Mouse (Mus musculus): Measurements from ENCODE around the gene Pidd1. TPM values are rescaled to one million over a fixed set of nuclear protein-coding genes. Genes with fewer than 3 reads are reported as not detected.

Gene Pidd1
- polyA plus RNA-seq, 1 experiment, result 39.6 TPM

- TF ChIP-seq CTCF (IDR thresholded peaks at IDR 0.05; ENCODE audit: control insufficient read depth, insufficient read depth, low read length), result no peak
- no peak for TF ChIP-seq POLR2A (IDR thresholded peaks at IDR 0.05; ENCODE audit: borderline replicate concordance, control insufficient read depth, low read depth, low read length)
- H3K4me3 ChIP-seq (replicated peaks; ENCODE audit: control insufficient read depth, low read depth, low read length), result no peak overlapping the region
- 78% methylated on average over 5 of the region's 5 CpGs for WGBS
- H3K4me1 ChIP-seq (ENCODE audit: control insufficient read depth, insufficient read depth, low read length), result no peaks in the 10 kb centered on the region; the same call in 1 of the 2 replicates
- H3K27ac ChIP-seq (ENCODE audit: control insufficient read depth, insufficient read depth, low read depth, low read length, poor library complexity), result no peak overlapping the region
Observed at GRCm38 (mm10) chr7:141428701-141429100, 15.1 kb downstream of the Pidd1 start.

- 80% methylated on average over 12 of the region's 12 CpGs for WGBS
- Histone ChIP-seq H3K27ac (ENCODE audit: control insufficient read depth, insufficient read depth, low read depth, low read length, poor library complexity) (no peak overlapping the region), H3K4me3 (replicated peaks; ENCODE audit: control insufficient read depth, low read depth, low read length) (no peak overlapping the region), H3K4me1 (ENCODE audit: control insufficient read depth, insufficient read depth, low read length) (no peaks in the 10 kb centered on the region; the same call in 1 of the 2 replicates)
- TF ChIP-seq POLR2A (IDR thresholded peaks at IDR 0.05; ENCODE audit: borderline replicate concordance, control insufficient read depth, low read depth, low read length), result no peak
Observed at GRCm38 (mm10) chr7:141426948-141427730, 16.7 kb downstream of the Pidd1 start.

DNA sequence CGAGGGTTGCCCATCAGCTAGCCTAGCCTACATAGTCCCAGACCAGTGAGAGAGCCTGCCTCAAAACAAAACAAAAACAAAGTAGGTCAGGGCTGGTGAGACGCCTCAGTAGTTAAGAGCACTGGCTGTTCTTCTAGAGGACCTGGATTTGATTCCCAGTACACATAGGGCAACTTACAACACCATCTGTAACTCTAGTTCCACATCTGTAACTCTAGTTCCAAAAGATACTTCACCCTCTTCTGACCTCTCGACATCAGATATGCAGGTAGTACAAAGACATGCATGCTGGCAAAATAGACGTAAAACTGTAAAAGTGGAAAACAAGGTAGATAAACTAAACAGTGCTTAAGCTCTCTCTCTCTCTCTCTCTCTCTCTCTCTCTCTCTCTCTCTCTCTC lies 20.0 kb downstream of the Pidd1 start:
- no peaks in the 10 kb centered on the region for H3K4me1 ChIP-seq (ENCODE audit: control insufficient read depth, insufficient read depth, low read length)

GRCm38 (mm10) chr7:141420030-141420702 lies 23.7 kb downstream of the Pidd1 start:
- Histone ChIP-seq H3K4me3 (replicated peaks; ENCODE audit: control insufficient read depth, low read depth, low read length) (no peak overlapping the region), H3K4me1 (ENCODE audit: control insufficient read depth, insufficient read depth, low read length) (no peaks in the 10 kb centered on the region), H3K27ac (ENCODE audit: control insufficient read depth, insufficient read depth, low read depth, low read length, poor library complexity) (no peak overlapping the region)
- TF ChIP-seq CTCF (IDR thresholded peaks at IDR 0.05; ENCODE audit: control insufficient read depth, insufficient read depth, low read length) (no peak), POLR2A (IDR thresholded peaks at IDR 0.05; ENCODE audit: borderline replicate concordance, control insufficient read depth, low read depth, low read length) (no peak)
- 77% methylated on average over 9 of the region's 9 CpGs for WGBS

More for the DNA sequence above, 20.0 kb downstream of the Pidd1 start:
- Histone ChIP-seq H3K4me3 (replicated peaks; ENCODE audit: control insufficient read depth, low read depth, low read length) (no peak overlapping the region), H3K27ac (ENCODE audit: control insufficient read depth, insufficient read depth, low read depth, low read length, poor library complexity) (no peak overlapping the region)
- TF ChIP-seq POLR2A (IDR thresholded peaks at IDR 0.05; ENCODE audit: borderline replicate concordance, control insufficient read depth, low read depth, low read length), result no peak
- no peak for TF ChIP-seq CTCF (IDR thresholded peaks at IDR 0.05; ENCODE audit: control insufficient read depth, insufficient read depth, low read length)
- 67% methylated on average over 4 of the region's 4 CpGs for WGBS

DNA sequence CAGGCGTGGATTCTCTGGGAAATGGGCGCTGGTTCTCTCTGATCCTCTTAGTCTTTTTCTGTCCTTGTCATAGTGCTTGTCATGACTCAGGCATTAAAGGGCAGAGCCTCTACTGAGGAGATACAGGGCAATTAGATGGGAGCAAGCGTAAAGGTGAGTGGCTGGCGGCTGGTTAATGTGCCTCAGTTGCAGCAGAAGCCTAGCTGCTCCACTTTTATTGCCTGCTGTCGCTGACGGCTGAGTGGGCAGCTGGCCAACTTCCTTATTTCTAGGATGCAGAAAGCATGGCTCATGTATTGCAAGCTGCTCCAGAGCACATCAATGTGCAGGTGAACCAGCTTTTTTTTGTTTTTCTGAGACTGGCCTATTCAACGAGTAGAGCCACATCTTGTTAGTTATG lies 24.9 kb downstream of the Pidd1 start:
- no peak for TF ChIP-seq CTCF (IDR thresholded peaks at IDR 0.05; ENCODE audit: control insufficient read depth, insufficient read depth, low read length)
- no peak for TF ChIP-seq POLR2A (IDR thresholded peaks at IDR 0.05; ENCODE audit: borderline replicate concordance, control insufficient read depth, low read depth, low read length)
- Histone ChIP-seq H3K4me1 (ENCODE audit: control insufficient read depth, insufficient read depth, low read length) (no peaks in the 10 kb centered on the region), H3K4me3 (replicated peaks; ENCODE audit: control insufficient read depth, low read depth, low read length) (no peak overlapping the region), H3K27ac (ENCODE audit: control insufficient read depth, insufficient read depth, low read depth, low read length, poor library complexity) (no peak overlapping the region)
- 29% methylated on average over 7 of the region's 7 CpGs for WGBS

GRCm38 (mm10) chr7:141417731-141418681 lies 25.8 kb downstream of the Pidd1 start:
- 76% methylated on average over 8 of the region's 8 CpGs for WGBS
- H3K27ac ChIP-seq (ENCODE audit: control insufficient read depth, insufficient read depth, low read depth, low read length, poor library complexity), result no peak overlapping the region
- H3K4me1 ChIP-seq (ENCODE audit: control insufficient read depth, insufficient read depth, low read length), result no peaks in the 10 kb centered on the region
- TF ChIP-seq POLR2A (IDR thresholded peaks at IDR 0.05; ENCODE audit: borderline replicate concordance, control insufficient read depth, low read depth, low read length), result no peak
- TF ChIP-seq CTCF (IDR thresholded peaks at IDR 0.05; ENCODE audit: control insufficient read depth, insufficient read depth, low read length), result no peak
- H3K4me3 ChIP-seq (replicated peaks; ENCODE audit: control insufficient read depth, low read depth, low read length), result no peak overlapping the region

GRCm38 (mm10) chr7:141416144-141416841 lies 27.5 kb downstream of the Pidd1 start:
- TF ChIP-seq POLR2A (IDR thresholded peaks at IDR 0.05; ENCODE audit: borderline replicate concordance, control insufficient read depth, low read depth, low read length) (no peak), CTCF (IDR thresholded peaks at IDR 0.05; ENCODE audit: control insufficient read depth, insufficient read depth, low read length) (no peak)

More at GRCm38 (mm10) chr7:141416144-141416841, 27.5 kb downstream of the Pidd1 start:
- H3K27ac ChIP-seq (ENCODE audit: control insufficient read depth, insufficient read depth, low read depth, low read length, poor library complexity), result no peak overlapping the region
- H3K4me1 ChIP-seq (ENCODE audit: control insufficient read depth, insufficient read depth, low read length), result no peaks in the 10 kb centered on the region
- no peak overlapping the region for H3K4me3 ChIP-seq (replicated peaks; ENCODE audit: control insufficient read depth, low read depth, low read length)
- 78% methylated on average over 6 of the region's 6 CpGs for WGBS

All from bone marrow, adult 2 months (tissue).